Mouse (Mus musculus) skeletal muscle tissue, adult 2 months (tissue): Measurements from ENCODE around the gene Nufip1.
A peak's percentile ranks its signal among the peaks of the same experiment; 100 is the strongest.

Source experiments
- DNase-seq: peaks from one replicate; pipeline ENCODE4 v3.0.0-alpha.2; 2012; ENCODE audit warnings: low read depth, low spot score

Nufip1 gene

DNA sequence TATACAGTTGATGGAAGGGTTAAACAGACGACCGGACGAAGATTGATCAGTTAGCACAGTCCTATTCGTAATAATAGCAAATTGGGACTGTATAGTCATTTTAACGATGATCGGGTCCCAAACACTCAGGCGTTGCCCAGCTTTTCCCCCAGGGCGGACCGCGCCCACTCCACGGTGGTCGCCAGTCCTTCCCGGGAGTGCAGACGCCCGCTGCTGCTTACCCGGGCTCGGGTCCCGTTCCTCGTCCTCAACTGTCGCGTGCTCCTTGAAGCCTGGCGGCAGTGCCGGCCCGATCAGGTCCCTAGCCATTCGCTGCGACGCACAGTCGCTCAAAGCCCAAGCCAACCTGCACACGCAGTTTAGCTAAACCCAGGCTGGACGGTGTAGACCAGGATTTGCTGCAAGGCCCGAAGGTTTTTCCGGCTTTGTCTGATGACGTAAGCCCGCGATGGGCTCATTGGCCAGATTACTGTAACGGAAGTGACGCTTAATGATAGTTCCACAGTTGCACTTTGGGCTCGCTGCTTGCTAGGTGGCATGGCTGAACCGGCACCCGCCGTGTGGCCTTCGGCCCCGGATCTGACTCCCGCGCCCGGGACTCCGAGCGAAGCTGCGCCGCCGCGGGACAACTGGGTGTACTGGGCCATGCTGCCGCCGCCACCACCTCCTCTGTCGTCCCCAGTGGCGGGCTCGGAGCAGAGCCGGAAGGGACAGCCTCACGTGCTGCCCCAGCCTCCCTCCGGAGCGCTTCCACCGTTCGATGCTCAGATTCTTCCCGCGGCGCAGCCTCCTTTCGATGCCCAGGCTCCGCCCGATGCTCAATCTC, at the start of gene Nufip1, which contains the start of gene Gpalpp1:
Gene Nufip1, plus strand, starts transcription at position 496 of the 826 bp plus-strand sequence.
Gene Gpalpp1, minus strand, starts transcription at position 365 of the 826 bp plus-strand sequence.
- peak; percentile 89 for DNase-seq

GRCm38 (mm10) chr14:76067237-76067636, 43.5 kb upstream of the Nufip1 start:
- no peak for DNase-seq

DNA sequence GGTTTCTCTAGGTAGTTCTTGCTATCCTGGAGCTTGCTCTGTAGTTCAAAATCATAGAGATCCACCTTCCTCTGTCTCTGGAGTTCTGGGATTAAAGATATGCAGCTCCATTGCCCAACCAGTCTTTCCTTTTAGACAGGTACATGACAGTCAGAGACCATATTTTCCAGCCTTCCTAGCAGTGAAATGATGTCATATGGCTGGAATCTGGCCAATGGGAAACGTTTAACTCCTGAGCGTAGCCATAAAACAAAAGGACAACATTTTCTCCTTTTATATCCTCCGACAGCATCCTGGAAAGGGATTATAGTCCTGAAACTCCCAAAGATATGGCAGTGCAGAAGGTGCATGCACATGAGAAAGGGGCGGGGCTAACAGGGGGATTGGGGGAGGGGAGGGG, 42.4 kb upstream of the Nufip1 start:
- DNase-seq, result no peak

DNA sequence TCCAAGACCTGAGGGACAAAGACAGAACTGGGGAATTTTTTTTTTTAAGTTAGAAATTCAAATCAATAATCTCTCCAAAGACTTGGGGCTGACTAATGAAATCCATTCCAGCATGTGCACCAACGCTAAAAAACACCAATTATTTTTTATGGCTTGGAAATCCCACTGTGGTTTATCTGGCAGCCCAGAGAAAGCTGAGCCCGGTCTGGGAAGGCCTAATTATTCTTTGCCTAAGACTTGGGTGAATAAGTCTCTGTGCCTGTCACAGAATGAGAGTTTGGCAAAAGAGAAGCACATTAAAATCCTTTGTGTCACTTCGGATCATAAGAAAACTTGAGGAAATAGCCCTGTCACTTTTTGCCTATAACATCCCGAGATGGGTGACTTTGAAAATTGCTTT, 41.4 kb upstream of the Nufip1 start:
- DNase-seq, result no peak

- DNase-seq, result no peak
Observed at GRCm38 (mm10) chr14:76072626-76073025, 38.1 kb upstream of the Nufip1 start.

DNA sequence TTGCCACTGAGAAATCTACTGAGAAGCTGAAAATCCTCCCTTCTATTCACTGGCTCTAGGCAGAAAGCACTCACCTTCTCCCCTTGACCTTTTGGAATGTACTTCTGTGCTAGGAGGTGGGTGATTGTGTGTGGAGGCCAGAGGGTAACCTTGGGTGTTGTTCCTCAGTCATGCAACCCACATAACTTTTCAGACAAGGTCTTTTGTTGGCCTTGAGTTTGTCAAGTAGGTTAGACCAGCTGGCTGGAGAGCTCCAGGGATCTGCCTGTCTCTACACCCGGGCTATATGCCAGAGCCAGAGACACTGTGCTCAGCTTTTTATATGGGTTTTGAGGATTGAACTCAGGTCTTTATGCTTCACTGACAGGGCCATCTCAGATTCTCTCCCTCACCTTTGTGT, 36.5 kb upstream of the Nufip1 start:
- no peak for DNase-seq

DNA sequence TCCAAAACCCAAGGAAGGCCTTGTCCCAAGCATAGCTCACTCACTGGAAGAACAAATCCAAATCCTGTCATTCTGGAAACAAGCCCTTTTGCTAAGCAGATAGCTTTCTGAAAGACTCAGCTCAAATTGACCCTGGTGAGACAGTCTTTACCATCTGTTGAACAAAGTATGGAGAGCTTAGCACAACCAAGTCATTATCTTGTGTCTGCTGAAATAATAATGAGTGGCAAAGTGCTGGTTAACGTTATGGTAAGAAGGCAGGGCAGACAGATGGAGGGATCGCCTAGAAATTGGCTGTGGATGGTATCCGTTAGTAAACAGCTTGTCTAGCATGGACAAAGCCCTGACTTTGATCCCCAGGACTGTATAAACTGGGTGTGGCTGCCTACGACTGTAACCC, 35.0 kb upstream of the Nufip1 start:
- DNase-seq, result no peak

DNA sequence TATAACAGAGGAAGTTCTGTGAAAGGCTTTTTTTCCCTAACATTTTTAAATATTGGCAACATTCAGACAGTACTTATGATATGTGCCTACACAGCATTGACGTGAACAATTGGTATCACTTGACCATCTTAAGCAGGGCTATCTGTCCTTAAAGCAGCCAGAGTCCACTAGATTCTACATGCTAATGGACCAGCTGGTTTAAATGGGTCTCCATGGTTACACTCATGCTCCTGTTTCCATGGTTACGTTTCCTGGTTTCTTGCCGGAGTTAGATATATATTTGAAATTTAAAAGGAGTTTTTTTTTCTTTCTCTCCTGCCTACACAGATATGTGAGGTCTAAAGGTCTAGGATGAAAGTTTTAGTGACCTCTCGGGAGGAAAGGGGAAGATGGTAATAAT, 34.1 kb upstream of the Nufip1 start:
- DNase-seq, result no peak

GRCm38 (mm10) chr14:76077088-76077491, 33.6 kb upstream of the Nufip1 start:
- DNase-seq, result peak; percentile 10

- DNase-seq, result no peak
Observed at GRCm38 (mm10) chr14:76081451-76081850, 29.2 kb upstream of the Nufip1 start.

DNA sequence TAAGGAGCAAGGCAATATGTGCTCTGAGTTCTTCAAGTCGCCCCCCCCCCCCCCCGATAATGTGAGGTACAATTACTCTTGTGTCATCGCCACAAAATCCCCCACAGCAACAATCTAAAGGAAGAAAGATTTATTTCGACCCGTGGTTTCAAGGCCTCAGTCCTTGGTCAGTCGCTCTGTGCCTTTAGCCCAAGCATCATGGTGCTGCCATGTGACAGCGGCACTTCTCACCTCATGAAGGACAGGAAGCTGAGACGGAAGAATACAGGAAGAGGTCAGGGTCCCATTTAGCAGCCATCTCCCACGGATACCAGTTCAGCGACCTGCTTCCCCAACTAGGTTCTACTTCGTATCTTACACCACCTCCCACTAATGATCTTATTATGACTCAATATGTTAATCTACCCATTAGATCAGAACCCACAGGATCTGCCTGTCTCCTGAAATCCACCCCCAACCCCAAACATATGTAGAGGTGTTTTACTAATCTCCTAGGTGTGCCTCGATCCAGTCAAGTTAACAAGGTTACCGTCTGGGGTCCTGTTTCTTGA, 28.5 kb upstream of the Nufip1 start:
- DNase-seq, result no peak

DNA sequence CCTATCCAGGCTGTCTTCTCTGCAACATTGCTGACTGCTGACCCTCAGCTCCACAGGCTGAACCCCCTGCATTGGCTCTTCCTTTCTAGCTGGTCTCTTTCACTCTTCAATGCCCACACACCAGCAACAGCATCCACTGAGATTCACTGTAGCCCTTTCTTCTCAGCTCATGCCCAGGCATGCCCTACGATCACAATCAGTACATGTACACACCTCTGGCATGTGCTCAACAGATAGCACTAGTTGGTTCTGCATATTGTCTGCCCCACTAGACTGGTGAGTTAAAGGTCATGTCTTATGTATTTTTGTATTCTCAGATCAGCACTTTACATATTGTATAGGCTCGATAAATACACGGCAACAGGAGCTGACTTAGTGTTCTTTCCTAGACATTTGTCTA, 26.5 kb upstream of the Nufip1 start:
- no peak for DNase-seq

DNA sequence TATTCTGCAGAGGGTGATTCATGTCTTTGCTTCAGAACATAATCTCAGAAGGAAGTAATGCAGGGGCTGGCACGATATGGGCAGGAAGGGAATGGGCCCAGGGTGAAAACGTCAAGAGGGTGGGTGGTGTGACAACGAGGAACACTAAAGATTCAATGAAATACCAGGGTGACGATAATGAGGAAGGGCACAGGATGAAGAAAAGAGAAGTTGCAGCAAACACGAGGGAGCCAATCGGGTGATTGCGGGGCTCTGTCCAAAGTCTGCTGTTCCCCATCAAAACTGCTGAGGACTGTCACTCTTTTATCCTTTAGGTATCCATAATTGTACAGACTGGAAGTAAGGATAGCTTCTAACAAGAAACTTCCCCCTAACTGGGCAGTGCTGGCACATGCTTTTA, 13.4 kb upstream of the Nufip1 start:
- no peak for DNase-seq

DNA sequence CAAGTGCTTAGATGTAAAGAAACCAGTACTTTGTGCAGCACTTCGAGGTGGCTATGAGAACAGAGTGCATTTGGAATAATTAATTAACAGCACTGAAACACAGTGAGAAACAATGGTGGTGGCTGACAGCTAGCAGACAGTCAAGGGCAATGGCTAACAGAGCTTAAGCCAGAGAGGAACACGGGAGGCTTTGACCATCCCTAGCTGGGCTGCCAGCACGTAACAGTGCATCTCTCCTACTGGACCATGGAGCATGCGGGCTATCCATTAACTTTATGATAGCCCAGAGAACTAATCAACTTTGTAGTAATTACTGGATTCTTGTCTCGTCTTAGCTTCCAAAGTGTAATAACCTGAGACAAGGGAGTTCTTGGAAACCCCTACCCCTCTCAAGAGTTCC, 12.9 kb upstream of the Nufip1 start:
- DNase-seq, result no peak

- no peak for DNase-seq
Observed at GRCm38 (mm10) chr14:76099543-76099942, 11.1 kb upstream of the Nufip1 start.

DNA sequence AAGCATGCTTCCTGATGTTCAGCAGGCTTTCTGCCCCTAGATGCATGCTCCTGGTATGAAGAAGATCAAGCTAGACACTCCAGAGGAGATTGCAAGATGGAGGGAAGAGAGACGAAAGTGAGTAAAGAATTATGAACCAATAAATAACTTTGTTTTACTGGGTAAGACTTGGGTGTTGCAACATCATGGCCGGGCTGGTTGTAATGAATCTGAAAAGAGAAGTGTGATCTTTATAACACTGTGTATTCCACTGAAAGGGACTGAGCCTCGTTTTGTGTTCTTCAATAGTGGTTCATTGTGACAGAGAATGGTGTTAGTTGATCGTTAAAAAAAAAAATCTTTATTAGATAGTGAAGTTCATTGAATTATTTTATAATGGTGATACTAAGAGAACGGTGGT, 5.1 kb downstream of the Nufip1 start:
- no peak for DNase-seq

DNA sequence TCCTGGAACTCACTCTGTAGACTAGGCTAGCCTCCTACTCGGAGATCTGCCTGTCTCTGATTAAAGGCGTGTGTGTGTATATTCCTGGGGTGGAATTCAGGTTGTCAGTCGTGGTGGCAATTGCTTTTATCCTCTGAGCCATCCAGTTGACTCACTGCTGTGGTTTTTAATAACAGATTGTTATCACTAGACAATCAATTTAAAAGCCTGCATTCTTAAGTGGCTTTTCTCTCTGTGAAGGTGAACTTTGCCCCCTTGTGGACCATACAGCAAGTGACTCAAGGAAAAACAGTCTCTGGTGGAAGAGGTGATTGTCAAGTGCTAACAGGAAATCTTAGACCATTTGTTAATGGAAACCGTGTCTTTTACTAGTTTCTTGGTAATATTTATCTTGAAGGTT, 8.3 kb downstream of the Nufip1 start:
- DNase-seq, result no peak

DNA sequence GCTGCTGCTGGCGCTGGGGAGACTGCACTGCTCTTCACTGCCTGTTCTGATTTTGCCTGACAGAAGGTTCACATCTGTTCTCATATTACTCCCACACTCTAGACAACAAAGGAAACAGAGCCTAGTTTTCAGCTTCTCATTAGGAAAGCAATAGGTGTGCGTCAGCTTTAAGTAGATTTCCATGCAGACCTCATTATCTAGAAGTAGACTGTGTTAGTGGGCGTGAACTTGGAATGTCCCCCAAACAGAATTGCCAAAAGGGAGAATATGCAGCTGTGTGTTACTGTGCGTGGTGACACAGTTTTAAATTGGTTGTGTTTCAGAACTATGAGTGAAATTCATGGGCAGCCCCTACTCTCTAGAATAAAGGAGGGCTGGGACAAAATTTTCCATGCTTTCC, 9.8 kb downstream of the Nufip1 start:
- DNase-seq, result no peak

GRCm38 (mm10) chr14:76121901-76122662, 11.4 kb downstream of the Nufip1 start:
- DNase-seq, result peak; percentile 21

- DNase-seq, result no peak
Observed at GRCm38 (mm10) chr14:76122663-76123058, 12.0 kb downstream of the Nufip1 start.

DNA sequence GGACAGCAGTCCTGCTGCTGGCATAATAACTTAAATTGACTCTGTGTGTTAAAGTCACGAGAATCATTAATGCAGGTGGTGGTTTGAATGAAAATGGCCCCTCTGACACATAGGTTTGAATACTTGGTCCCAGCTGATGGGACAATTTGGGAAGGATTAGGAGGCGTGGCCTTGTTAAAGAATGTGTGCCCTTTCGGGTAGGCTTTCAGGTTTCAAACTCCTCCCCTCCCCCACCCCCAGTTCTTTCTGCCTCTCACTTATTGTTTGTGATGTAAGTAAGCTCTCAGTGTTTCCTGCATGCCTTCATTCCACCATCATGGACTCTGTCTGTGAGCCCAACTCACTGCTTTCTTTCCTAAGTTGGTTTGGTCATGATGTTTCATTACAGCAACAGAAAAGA, 16.6 kb downstream of the Nufip1 start:
- DNase-seq, result no peak

DNA sequence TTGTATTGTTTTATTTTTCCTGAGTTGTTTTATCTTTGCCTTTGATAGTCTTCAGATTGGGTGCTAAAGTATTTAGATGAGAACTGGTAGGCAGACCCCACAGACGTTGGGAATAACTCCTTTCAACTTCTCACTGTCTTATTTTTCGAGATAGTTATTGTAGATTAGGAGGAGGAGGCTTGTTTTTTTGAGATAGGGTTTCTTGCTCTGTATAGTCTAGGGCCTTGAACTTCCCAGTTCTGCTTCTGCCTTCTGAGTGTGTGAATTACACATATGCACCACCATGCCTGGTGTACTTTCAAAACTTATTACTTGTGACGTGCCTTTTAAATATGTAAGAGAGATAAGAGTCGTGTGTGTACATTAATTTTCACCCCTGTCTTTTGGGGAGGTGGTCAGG, 17.5 kb downstream of the Nufip1 start:
- no peak for DNase-seq

DNA sequence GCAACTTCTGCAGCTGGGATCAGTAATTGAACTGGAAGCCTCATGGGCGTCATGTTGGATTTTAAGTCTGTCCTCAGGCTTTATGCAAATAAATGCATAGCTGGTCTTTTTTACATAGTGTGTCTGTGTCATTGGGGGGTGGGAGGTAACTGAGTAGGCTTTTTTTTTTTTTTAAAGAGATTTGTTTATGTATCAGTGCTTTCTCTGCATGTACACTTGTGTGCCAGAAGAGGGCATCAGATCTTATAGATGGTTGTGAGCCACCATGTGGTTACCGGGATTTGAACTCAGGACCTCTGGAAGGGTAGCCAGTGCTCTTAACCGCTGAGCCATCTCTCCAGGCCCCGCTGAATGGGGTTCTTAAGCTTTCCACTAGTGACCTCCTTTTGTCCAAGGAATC, 24.3 kb downstream of the Nufip1 start:
- DNase-seq, result no peak
